Mouse (Mus musculus) hindbrain, embryonic 16.5 days (tissue): ENCODE data around the gene Nhsl1. TPM values are rescaled to one million over a fixed set of nuclear protein-coding genes. Genes with fewer than 3 reads are reported as not detected.

Experiments
- ATAC-seq: fragments of 200-750 bp; cut with Nextera tagmentation; 2 replicates; pipeline ENCODE4 v1.8.0; 2017; ENCODE audit warnings: moderate TSS enrichment, moderate library complexity
- H3K27ac ChIP-seq: fragments of 300-500 bp; sonication (generic); 2 replicates; pipeline ENCODE4 v1.5.1; 2014; ENCODE audit warnings: low read depth, mild to moderate bottlenecking, control low read depth, low read length, moderate library complexity
- H3K27me3 ChIP-seq: fragments of 300-500 bp; sonication (generic); replicated peaks from 2 replicates; pipeline ENCODE4 v1.6.1; 2014; ENCODE audit warnings: low read length; ENCODE audit not compliant: control insufficient read depth, insufficient read depth
- H3K36me3 ChIP-seq: fragments of 300-500 bp; sonication (generic); 2 replicates; pipeline ENCODE4 v1.6.1; 2014; ENCODE audit warnings: mild to moderate bottlenecking, low read length, moderate library complexity, mixed read lengths; ENCODE audit not compliant: control insufficient read depth, insufficient read depth
- H3K4me1 ChIP-seq: fragments of 300-500 bp; sonication (generic); 2 replicates; pipeline ENCODE4 v1.6.1; 2014; ENCODE audit warnings: low read depth, low read length; ENCODE audit not compliant: control insufficient read depth, insufficient read depth
- H3K4me2 ChIP-seq: fragments of 300-500 bp; sonication (generic); 2 replicates; pipeline ENCODE4 v1.6.1; 2014; ENCODE audit warnings: mild to moderate bottlenecking, low read length, control low read depth, moderate library complexity
- H3K4me3 ChIP-seq: fragments of 300-500 bp; sonication (generic); 2 replicates; pipeline ENCODE4 v1.5.1; 2014; ENCODE audit warnings: mild to moderate bottlenecking, low read length, control low read depth, moderate library complexity
- H3K9ac ChIP-seq: fragments of 300-500 bp; sonication (generic); 2 replicates; pipeline ENCODE4 v1.6.1; 2014; ENCODE audit warnings: low read depth, mild to moderate bottlenecking, control low read depth, low read length, moderate library complexity
- H3K9me3 ChIP-seq: fragments of 300-500 bp; sonication (generic); 2 replicates; pipeline ENCODE4 v1.6.1; 2014; ENCODE audit warnings: mild to moderate bottlenecking, low read length, moderate library complexity; ENCODE audit not compliant: control insufficient read depth
- WGBS: fragments of 180-500 bp; shearing (Covaris S2); extraction: QIAGEN DNeasy Blood & Tissue Kit; methylation state at CpG from one replicate; pipeline ENCODE4 v1.1.7; 2014; 5-methylcytosine and 5-hydroxymethylcytosine counted together
- polyA plus RNA-seq: library from polyadenylated mRNA; unstranded; fragments of >200 nt; fragmentation: Nextera tagmentation; extraction: Ambion mirVana; gene quantifications from 2 replicates; pipeline ENCODE4 v1.2.1, GENCODE M21; 2015

Gene Nhsl1
- polyA plus RNA-seq, 1 experiment from 2014 or later: 12.8 TPM

DNA sequence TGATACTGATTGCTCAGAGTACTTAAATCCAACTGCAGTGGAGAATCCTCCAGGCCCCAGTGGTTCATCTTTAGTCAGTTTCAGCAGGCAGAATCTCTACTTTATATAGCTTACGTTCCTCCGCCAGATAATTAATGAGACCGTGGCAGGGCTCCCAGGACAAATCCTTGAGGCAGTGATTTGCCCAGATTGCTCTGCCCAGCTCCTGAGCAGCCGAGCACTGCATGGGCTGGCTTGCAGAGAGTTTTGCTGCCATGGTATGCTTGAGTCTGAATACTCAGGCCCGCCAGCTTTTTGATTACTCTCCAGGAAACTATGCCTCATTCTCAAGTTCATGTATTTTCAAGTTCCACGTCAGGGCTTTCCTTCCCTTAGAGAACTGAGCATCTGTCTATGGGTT, 156.3 kb downstream of the Nhsl1 start:
- WGBS: 24% methylated on average over 6 of the region's 6 CpGs
- Histone ChIP-seq H3K4me1 (peaks cover 10% of the 10 kb centered on the region), H3K27me3 (no peaks in the 10 kb centered on the region), H3K4me3 (no peak overlapping the region), H3K9ac (no peak overlapping the region), H3K36me3 (no peaks in the 10 kb centered on the region; the same call in 1 of the 2 replicates), H3K9me3 (no peaks in the 10 kb centered on the region), H3K27ac (no peak overlapping the region; the same call in 1 of the 2 replicates), H3K4me2 (no peak overlapping the region)
- ATAC-seq: peak; percentile 71

DNA sequence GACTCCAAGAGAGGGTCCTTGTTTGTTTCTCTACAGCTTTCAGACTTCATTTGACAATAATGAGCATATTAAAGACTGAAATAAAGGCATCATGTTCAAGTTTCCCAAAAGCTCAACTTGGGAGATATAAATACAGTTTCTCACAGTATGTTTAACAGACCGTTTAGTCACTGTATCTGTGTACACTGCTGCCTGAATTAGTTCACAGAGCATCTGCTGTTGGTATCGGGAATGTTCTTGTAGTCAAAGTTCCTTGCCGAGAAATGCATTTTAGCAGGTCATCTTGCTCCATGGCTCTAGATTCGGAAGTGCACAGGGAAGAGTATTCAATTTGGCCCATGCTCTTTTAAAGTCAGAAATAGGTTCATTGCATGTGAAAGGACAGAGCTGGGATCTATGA, 159.5 kb downstream of the Nhsl1 start:
- no peaks in the 10 kb centered on the region for H3K27me3 ChIP-seq
- H3K4me3 ChIP-seq: no peak overlapping the region
- H3K36me3 ChIP-seq: no peaks in the 10 kb centered on the region; the same call in 1 of the 2 replicates
- WGBS: 87% methylated on average over 4 of the region's 4 CpGs
- no peak overlapping the region for H3K4me2 ChIP-seq
- H3K27ac ChIP-seq: no peak overlapping the region
- H3K9me3 ChIP-seq: no peaks in the 10 kb centered on the region
- H3K4me1 ChIP-seq: peaks cover 21% of the 10 kb centered on the region
- no peak overlapping the region for H3K9ac ChIP-seq
- ATAC-seq: no peak

- no peak overlapping the region for H3K27ac ChIP-seq
- peaks cover 21% of the 10 kb centered on the region for H3K4me1 ChIP-seq
- H3K9me3 ChIP-seq: no peaks in the 10 kb centered on the region
- H3K27me3 ChIP-seq: no peaks in the 10 kb centered on the region
- no peak overlapping the region for H3K4me2 ChIP-seq
- WGBS: 88% methylated on average over 3 of the region's 3 CpGs
- ATAC-seq: no peak
- H3K36me3 ChIP-seq: no peaks in the 10 kb centered on the region
- no peak overlapping the region for H3K9ac ChIP-seq
- no peak overlapping the region for H3K4me3 ChIP-seq
These were observed 160.5 kb downstream of the Nhsl1 start for GRCm38 (mm10) chr10:18479285-18479684.

GRCm38 (mm10) chr10:18480836-18481235, 162.1 kb downstream of the Nhsl1 start:
- Histone ChIP-seq H3K9ac (no peak overlapping the region), H3K4me2 (no peak overlapping the region), H3K27ac (no peak overlapping the region), H3K9me3 (no peaks in the 10 kb centered on the region), H3K4me3 (no peak overlapping the region), H3K36me3 (no peaks in the 10 kb centered on the region), H3K27me3 (no peaks in the 10 kb centered on the region), H3K4me1 (peaks cover 11% of the 10 kb centered on the region)
- no peak for ATAC-seq
- WGBS: 81% methylated on average over 10 of the region's 10 CpGs

- no peak overlapping the region for H3K9ac ChIP-seq
- no peak overlapping the region for H3K4me3 ChIP-seq
- no peaks in the 10 kb centered on the region for H3K36me3 ChIP-seq
- H3K9me3 ChIP-seq: no peaks in the 10 kb centered on the region
- H3K27ac ChIP-seq: peak overlapping the region; percentile 76
- ATAC-seq: peak; percentile 78
- WGBS: 2% methylated on average over 4 of the region's 4 CpGs
- H3K4me1 ChIP-seq: peaks cover 11% of the 10 kb centered on the region
- H3K27me3 ChIP-seq: no peaks in the 10 kb centered on the region
- H3K4me2 ChIP-seq: peak overlapping the region; percentile 20
These were observed 163.9 kb downstream of the Nhsl1 start for GRCm38 (mm10) chr10:18482558-18483141.

GRCm38 (mm10) chr10:18483658-18484057, 164.9 kb downstream of the Nhsl1 start:
- ATAC-seq: no peak
- H3K4me1 ChIP-seq: peaks cover 11% of the 10 kb centered on the region
- no peak overlapping the region for H3K4me3 ChIP-seq
- H3K9ac ChIP-seq: no peak overlapping the region
- H3K27ac ChIP-seq: no peak overlapping the region
- no peaks in the 10 kb centered on the region for H3K27me3 ChIP-seq
- 74% methylated on average over 3 of the region's 3 CpGs for WGBS
- no peak overlapping the region for H3K4me2 ChIP-seq
- no peaks in the 10 kb centered on the region for H3K9me3 ChIP-seq
- H3K36me3 ChIP-seq: no peaks in the 10 kb centered on the region

GRCm38 (mm10) chr10:18484731-18485130, 165.9 kb downstream of the Nhsl1 start:
- H3K36me3 ChIP-seq: no peaks in the 10 kb centered on the region
- no peaks in the 10 kb centered on the region for H3K9me3 ChIP-seq
- no peak overlapping the region for H3K9ac ChIP-seq
- no peak overlapping the region for H3K4me3 ChIP-seq
- peaks cover 11% of the 10 kb centered on the region for H3K4me1 ChIP-seq
- no peak for ATAC-seq
- H3K27me3 ChIP-seq: no peaks in the 10 kb centered on the region
- no peak overlapping the region for H3K4me2 ChIP-seq
- H3K27ac ChIP-seq: no peak overlapping the region
- WGBS: 97% methylated on average over 5 of the region's 5 CpGs

DNA sequence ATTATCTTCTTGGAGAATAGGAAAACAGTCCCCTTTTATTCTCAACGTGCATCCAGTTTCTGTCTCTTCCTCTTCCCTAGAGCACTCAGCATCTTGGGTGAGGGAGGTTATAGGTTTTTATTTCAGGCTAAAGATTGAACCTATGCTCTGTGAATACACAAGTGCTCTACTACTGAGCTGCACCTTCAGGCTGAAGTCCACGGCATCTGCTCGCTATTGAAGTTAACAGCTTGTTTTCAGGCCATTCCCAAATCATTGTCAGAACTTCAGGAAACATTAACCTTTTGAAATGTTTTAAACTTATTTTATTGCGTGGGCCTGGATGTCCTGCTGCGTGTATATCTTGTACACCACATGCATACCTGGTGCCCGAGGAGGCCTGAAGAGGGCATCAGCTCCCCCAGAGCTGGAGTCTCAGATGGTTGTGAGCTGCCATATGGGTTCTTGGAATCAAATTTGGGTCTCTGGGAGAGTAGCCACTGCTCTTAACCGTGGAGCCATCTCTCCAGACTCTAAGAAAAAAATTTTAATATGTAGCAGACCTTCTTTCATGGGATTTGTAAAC, 169.5 kb downstream of the Nhsl1 start:
- Histone ChIP-seq H3K4me1 (no peaks in the 10 kb centered on the region), H3K36me3 (no peaks in the 10 kb centered on the region), H3K9ac (no peak overlapping the region), H3K4me3 (no peak overlapping the region), H3K9me3 (no peaks in the 10 kb centered on the region), H3K27ac (no peak overlapping the region), H3K27me3 (no peaks in the 10 kb centered on the region), H3K4me2 (no peak overlapping the region)
- WGBS: 84% methylated on average over 7 of the region's 7 CpGs
- ATAC-seq: no peak

DNA sequence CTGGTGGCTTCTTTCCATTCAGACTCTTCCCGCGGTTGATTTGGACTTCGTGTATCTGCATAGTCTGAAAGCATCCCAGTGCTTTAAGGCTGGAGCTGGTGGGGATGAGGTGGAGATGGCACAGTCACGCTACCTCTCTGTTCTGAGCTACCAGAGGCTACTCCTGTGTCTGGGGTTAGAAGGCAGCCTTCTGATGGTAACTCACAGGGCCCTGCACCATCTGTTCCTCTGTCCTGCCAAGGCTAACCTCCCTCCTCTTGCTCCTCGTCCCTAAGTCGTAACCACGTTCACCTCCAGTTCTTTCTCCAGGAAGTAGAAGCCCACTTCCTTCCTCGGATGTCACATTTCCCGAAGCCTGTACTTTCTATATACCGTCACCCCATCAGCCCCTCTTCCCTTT, 171.2 kb downstream of the Nhsl1 start:
- WGBS: 92% methylated on average over 10 of the region's 10 CpGs
- no peak for ATAC-seq

More for the DNA sequence above, 171.2 kb downstream of the Nhsl1 start:
- H3K4me2 ChIP-seq: no peak overlapping the region
- H3K4me3 ChIP-seq: no peak overlapping the region
- no peaks in the 10 kb centered on the region for H3K27me3 ChIP-seq
- no peaks in the 10 kb centered on the region for H3K4me1 ChIP-seq
- H3K9me3 ChIP-seq: no peaks in the 10 kb centered on the region
- no peaks in the 10 kb centered on the region for H3K36me3 ChIP-seq
- no peak overlapping the region for H3K9ac ChIP-seq
- no peak overlapping the region for H3K27ac ChIP-seq
